Mouse (Mus musculus): ENCODE measurements around the gene Eif6.

DNA sequence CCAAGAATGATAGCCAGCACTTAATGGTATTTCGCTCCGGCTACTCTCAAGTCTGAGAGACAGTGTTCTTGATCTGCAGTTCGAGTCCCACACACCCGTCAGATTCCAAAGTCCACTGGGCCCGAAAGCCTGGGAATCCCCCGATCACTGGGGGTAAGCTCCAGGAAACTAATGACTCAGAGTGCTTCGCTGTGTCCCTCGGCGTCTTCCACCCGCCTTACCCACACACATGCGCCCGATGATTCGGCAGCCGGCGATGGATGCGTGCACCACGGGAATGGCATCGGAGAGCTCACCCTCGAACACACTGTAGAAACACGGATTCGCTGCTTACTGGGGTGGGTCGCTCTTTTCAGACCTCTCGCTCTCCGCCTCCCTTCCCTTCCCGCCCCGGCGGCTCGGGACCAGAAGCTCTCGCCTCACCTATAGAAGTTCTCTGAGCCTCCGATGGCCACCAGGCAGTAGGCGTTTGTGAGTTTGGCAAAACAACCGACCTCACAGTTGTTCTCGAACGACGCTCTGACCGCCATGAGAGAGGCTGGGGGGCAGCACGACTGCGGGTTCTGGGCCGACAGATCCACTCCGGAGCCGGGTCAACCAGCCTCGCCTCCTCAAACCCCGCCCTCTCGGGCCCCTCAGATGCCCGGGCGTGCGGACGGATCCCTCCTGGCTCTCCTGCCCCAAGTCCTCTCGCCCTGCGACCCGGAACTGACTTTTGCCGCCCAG, 658 bp downstream of the Eif6 start:
- TF ChIP-seq MEF2A (IDR thresholded peaks at IDR 0.05; ENCODE audit: borderline replicate concordance, low read depth, low read length) (no peak), EP300 (IDR thresholded peaks at IDR 0.05; ENCODE audit: low read length) (no peak), ELF1 (IDR thresholded peaks at IDR 0.05; ENCODE audit: low read depth, low read length) (no peak), ZNF384 (IDR thresholded peaks at IDR 0.05; ENCODE audit: low read depth, low read length) (no peak), BHLHE40 (IDR thresholded peaks at IDR 0.05; ENCODE audit: low read depth, low read length) (no peak)

Measured in CH12.LX (cell line).